Mouse (Mus musculus): ENCODE results near the gene Ttc29. TPM values are rescaled to one million over a fixed set of nuclear protein-coding genes. Genes with fewer than 3 reads are reported as not detected.

The Ttc29 gene
- total RNA-seq, 2 experiments from 2014 or later = not detected

GRCm38 (mm10) chr8:78290274-78290673 lies 77.2 kb downstream of the Ttc29 start:
- H3K4me3 ChIP-seq = no peak overlapping the region
- no peak for DNase-seq (ENCODE audit: low spot score in 2 of 2)
- H3K27ac ChIP-seq = no peak overlapping the region
- no peak for TF ChIP-seq CTCF (conservative IDR thresholded peaks at IDR 0.05)

- no peak for TF ChIP-seq CTCF (conservative IDR thresholded peaks at IDR 0.05)
- no peak overlapping the region for H3K4me3 ChIP-seq
- no peak for DNase-seq (ENCODE audit: low spot score in 2 of 2)
- no peak overlapping the region for H3K27ac ChIP-seq
Measured at GRCm38 (mm10) chr8:78295494-78295893, 82.4 kb downstream of the Ttc29 start.

GRCm38 (mm10) chr8:78303579-78303978 lies 90.5 kb downstream of the Ttc29 start:
- TF ChIP-seq CTCF (conservative IDR thresholded peaks at IDR 0.05) = no peak
- no peak overlapping the region for H3K4me3 ChIP-seq
- no peak overlapping the region for H3K27ac ChIP-seq
- DNase-seq (ENCODE audit: low spot score in 2 of 2) = no peak

- no peak for DNase-seq (ENCODE audit: low spot score in 2 of 2)
- no peak for TF ChIP-seq CTCF (conservative IDR thresholded peaks at IDR 0.05)
- no peak overlapping the region for H3K4me3 ChIP-seq
- no peak overlapping the region for H3K27ac ChIP-seq
Measured at GRCm38 (mm10) chr8:78306604-78307003, 93.5 kb downstream of the Ttc29 start.

GRCm38 (mm10) chr8:78307131-78307530 lies 94.0 kb downstream of the Ttc29 start:
- TF ChIP-seq CTCF (conservative IDR thresholded peaks at IDR 0.05) = no peak
- no peak overlapping the region for H3K4me3 ChIP-seq
- no peak overlapping the region for H3K27ac ChIP-seq
- no peak for DNase-seq (ENCODE audit: low spot score in 2 of 2)

GRCm38 (mm10) chr8:78309539-78309938 lies 96.4 kb downstream of the Ttc29 start:
- H3K27ac ChIP-seq = no peak overlapping the region
- no peak for TF ChIP-seq CTCF (conservative IDR thresholded peaks at IDR 0.05)
- no peak for DNase-seq (ENCODE audit: low spot score in 2 of 2)
- no peak overlapping the region for H3K4me3 ChIP-seq

GRCm38 (mm10) chr8:78315576-78315975 lies 102.5 kb downstream of the Ttc29 start:
- TF ChIP-seq CTCF (conservative IDR thresholded peaks at IDR 0.05) = no peak
- Histone ChIP-seq H3K27ac (no peak overlapping the region), H3K4me3 (no peak overlapping the region)
- DNase-seq (ENCODE audit: low spot score in 2 of 2) = no peak

- H3K27ac ChIP-seq = no peak overlapping the region
- H3K4me3 ChIP-seq = no peak overlapping the region
- TF ChIP-seq CTCF (conservative IDR thresholded peaks at IDR 0.05) = no peak
- DNase-seq (ENCODE audit: low spot score in 2 of 2) = no peak
Measured at GRCm38 (mm10) chr8:78317666-78318065, 104.6 kb downstream of the Ttc29 start.

- DNase-seq (ENCODE audit: low spot score in 2 of 2) = no peak
- TF ChIP-seq CTCF (conservative IDR thresholded peaks at IDR 0.05) = no peak
- Histone ChIP-seq H3K27ac (no peak overlapping the region), H3K4me3 (no peak overlapping the region)
Measured at GRCm38 (mm10) chr8:78323391-78323790, 110.3 kb downstream of the Ttc29 start.

- DNase-seq (ENCODE audit: low spot score in 2 of 2) = peak; percentile 36 to 37
- TF ChIP-seq CTCF (conservative IDR thresholded peaks at IDR 0.05) = no peak
- Histone ChIP-seq H3K27ac (peak overlapping the region; percentile 78), H3K4me3 (no peak overlapping the region)
Measured at GRCm38 (mm10) chr8:78340689-78341529, 127.8 kb downstream of the Ttc29 start.

GRCm38 (mm10) chr8:78342151-78342550 lies 129.1 kb downstream of the Ttc29 start:
- no peak for TF ChIP-seq CTCF (conservative IDR thresholded peaks at IDR 0.05)
- H3K27ac ChIP-seq = no peak overlapping the region
- no peak for DNase-seq (ENCODE audit: low spot score in 2 of 2)
- no peak overlapping the region for H3K4me3 ChIP-seq

GRCm38 (mm10) chr8:78344006-78344405 lies 130.9 kb downstream of the Ttc29 start:
- no peak overlapping the region for H3K4me3 ChIP-seq
- no peak for TF ChIP-seq CTCF (conservative IDR thresholded peaks at IDR 0.05)
- H3K27ac ChIP-seq = no peak overlapping the region
- DNase-seq (ENCODE audit: low spot score in 2 of 2) = no peak

GRCm38 (mm10) chr8:78345705-78346104 lies 132.6 kb downstream of the Ttc29 start:
- no peak for DNase-seq (ENCODE audit: low spot score in 2 of 2)

GRCm38 (mm10) chr8:78346131-78346621 lies 133.1 kb downstream of the Ttc29 start:
- Histone ChIP-seq H3K27ac (0 out of 2 replicates have a peak overlapping the region, but pooled peaks have one; percentile 1), H3K4me3 (no peak overlapping the region; the same call in 1 of the 2 replicates)
- peak; percentile 9; the same call in 1 of the 2 replicates for TF ChIP-seq CTCF (conservative IDR thresholded peaks at IDR 0.05)
- peak; percentile 2 to 15 for DNase-seq (ENCODE audit: low spot score in 2 of 2)

More at GRCm38 (mm10) chr8:78345705-78346104, 132.6 kb downstream of the Ttc29 start:
- Histone ChIP-seq H3K27ac (no peak overlapping the region), H3K4me3 (no peak overlapping the region)
- TF ChIP-seq CTCF (conservative IDR thresholded peaks at IDR 0.05) = no peak
